Mouse (Mus musculus) neural tube, embryonic 12.5 days (tissue): ENCODE measurements at regions not wholly inside any gene's neighbourhood (a gene's known extent, or its start where the extent isn't known, plus 50 kb on each side); places are given as distances from the start of the nearest gene placed in this dataset.

Experiments used
- ATAC-seq: fragments of 200-750 bp; cut with Nextera tagmentation; 2 replicates; pipeline ENCODE4 v1.8.0; 2017; ENCODE audit warnings: low read depth, mild to moderate bottlenecking, moderate TSS enrichment, moderate library complexity; ENCODE audit not compliant: low FRiP score
- H3K27ac ChIP-seq: fragments of 300-500 bp; sonication (generic); 2 replicates; pipeline ENCODE4 v1.5.1; 2016
- H3K27me3 ChIP-seq: fragments of 300-500 bp; sonication (generic); replicated peaks from 2 replicates; pipeline ENCODE4 v1.6.1; 2016; ENCODE audit warnings: mild to moderate bottlenecking
- H3K36me3 ChIP-seq: fragments of 300-500 bp; sonication (generic); 2 replicates; pipeline ENCODE4 v1.6.1; 2016; ENCODE audit warnings: mild to moderate bottlenecking
- H3K4me1 ChIP-seq: fragments of 300-500 bp; sonication (generic); 2 replicates; pipeline ENCODE4 v1.6.1; 2016
- H3K4me2 ChIP-seq: fragments of 300-500 bp; sonication (generic); replicated peaks from 2 replicates; pipeline ENCODE4 v1.6.1; 2016; ENCODE audit warnings: mild to moderate bottlenecking
- H3K4me3 ChIP-seq: fragments of 300-500 bp; sonication (generic); 2 replicates; pipeline ENCODE4 v1.5.1; 2016
- H3K9ac ChIP-seq: fragments of 300-500 bp; sonication (generic); 2 replicates; pipeline ENCODE4 v1.6.1; 2016; ENCODE audit warnings: mild to moderate bottlenecking
- H3K9me3 ChIP-seq: fragments of 300-500 bp; sonication (generic); 2 replicates; pipeline ENCODE4 v1.6.1; 2016; ENCODE audit warnings: mild to moderate bottlenecking
- WGBS: fragments of 180-500 bp; shearing (Covaris S2); methylation state at CpG from one replicate; pipeline ENCODE4 v1.1.7; 2016; 5-methylcytosine and 5-hydroxymethylcytosine counted together

GRCm38 (mm10) chr3:127948326-127948725 lies 52.2 kb upstream of the Fam241a start:
- Histone ChIP-seq H3K4me2 (no peak overlapping the region), H3K36me3 (no peaks in the 10 kb centered on the region), H3K9ac (no peak overlapping the region), H3K4me1 (no peaks in the 10 kb centered on the region), H3K9me3 (no peaks in the 10 kb centered on the region), H3K4me3 (no peak overlapping the region), H3K27ac (no peak overlapping the region), H3K27me3 (no peaks in the 10 kb centered on the region)
- no peak for ATAC-seq
- 84% methylated on average over 5 of the region's 5 CpGs for WGBS
